Mouse (Mus musculus) left cerebral cortex, postnatal 14 days (tissue): ENCODE data around the gene Lce1j. TPM values are rescaled to one million over a fixed set of nuclear protein-coding genes. Genes with fewer than 3 reads are reported as not detected.
"Not testable (repeated sequence)": the region's sequence is repeated elsewhere in the genome, so short reads cannot be mapped to it uniquely, and the experiment has no call there.

Experiments used
- DNase-seq, 2 experiments: peaks; one replicate each; pipeline ENCODE4 v3.0.0; 2021 to 2022; ENCODE audit warnings: low spot score in 2 of 2, mixed read lengths in 1 of 2
- intact Hi-C: fragments of 180-260 bp; cut with DNase I; formaldehyde crosslinking; loops from one replicate; pipeline ENCODE4 v1.15.1; 2025
- long read RNA-seq, 2 experiments: library from polyadenylated mRNA; stranded (forward); transcript quantifications; one replicate each; pipeline ENCODE4 v2.0.0; 2021
- total RNA-seq, 2 experiments: library from RNA; stranded (reverse); gene quantifications; 2 replicates each; pipeline ENCODE4 v1.2.3; 2021

Gene Lce1j
- not detected for total RNA-seq
- long read RNA-seq, experiment 1: 0 reads
- long read RNA-seq, experiment 2: 0 reads

DNA sequence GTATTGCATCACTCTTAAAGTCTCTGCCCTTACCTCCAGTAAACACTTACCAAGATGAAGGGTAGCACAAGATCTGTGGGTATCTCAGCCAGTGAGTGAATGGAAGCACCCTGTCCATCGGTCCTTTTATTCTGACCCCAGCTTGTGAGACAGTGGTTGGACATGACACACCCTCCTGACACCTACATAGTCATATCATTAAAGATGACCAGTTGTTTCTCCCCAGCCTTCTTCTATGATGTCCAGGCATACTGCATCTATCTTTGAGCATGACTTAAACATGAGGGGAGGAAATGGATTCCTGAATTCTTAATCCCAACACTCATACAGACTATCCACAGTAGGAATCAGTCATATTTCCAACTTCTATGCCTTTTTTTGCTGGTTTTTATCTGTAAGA is at the start of gene Lce1j:
Gene Lce1j, minus strand, starts transcription at position 101 of the 400 bp plus-strand sequence.
- DNase-seq: no peak
- intact Hi-C loops: no loop called here

DNA sequence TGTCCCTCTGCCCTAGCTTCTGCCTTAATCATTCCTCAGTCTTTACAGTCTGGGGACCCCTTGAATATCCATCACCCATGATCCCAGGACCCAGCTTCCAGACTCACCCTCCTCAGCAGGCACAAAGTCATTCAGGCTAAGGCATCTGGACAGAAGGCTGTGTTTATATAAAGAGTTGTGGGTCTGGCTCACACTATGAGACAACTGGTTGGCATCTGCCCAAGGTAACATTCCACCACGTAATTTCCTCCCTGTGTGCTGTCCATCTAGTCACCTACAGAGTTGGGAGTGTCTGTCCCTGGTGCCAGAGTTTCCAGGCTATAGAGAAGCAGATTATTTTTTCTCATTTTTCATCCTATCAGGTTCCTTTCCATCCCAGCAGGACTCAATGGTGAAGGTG is 36.8 kb upstream of the Lce1j start, which contains the start of gene Kprp:
Gene Kprp, minus strand, starts transcription at position 140 of the 400 bp plus-strand sequence.
- intact Hi-C loops: no loop called here
- no peak for DNase-seq

DNA sequence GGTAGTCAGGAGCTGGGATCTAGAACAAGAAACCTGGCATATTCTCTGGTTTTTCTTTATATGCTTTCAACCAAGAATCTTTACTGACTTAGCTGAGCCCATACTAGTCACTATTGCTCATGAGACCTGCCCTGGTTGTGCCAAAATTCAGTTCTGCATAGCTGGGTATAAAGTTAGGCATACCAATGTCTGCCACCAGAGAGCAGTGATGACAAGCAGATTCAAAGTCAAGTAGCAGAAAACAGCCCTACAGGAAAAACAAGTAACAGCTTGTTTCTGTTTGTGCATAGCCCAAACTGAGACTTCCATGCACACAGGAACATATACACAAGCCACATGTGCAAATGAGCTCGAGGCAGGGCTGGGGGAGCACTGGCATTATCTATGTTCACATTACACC is 35.5 kb upstream of the Lce1j start:
- intact Hi-C loops: no loop called here
- peak; percentile 2 to 25 for DNase-seq

DNA sequence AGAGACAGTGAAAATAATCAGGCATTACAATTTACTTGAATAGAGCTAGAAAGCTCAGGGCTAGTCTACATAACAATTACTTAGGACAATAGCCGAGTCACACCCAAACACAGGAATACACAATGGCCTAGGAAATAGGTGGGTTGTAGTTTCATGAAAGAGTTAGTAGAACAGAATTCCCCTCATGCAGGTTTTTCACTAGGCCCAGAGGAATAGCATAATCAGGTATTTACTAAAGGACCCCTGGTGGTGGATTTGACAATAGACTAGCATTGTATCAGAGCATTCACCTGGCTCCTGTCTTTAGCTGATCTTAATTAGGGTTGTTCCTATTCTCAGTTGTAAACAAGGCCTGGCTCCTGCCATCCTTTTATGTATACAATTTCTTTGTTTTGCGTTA is 25.7 kb upstream of the Lce1j start:
- intact Hi-C loops, DNase-seq: not testable (repeated sequence)

DNA sequence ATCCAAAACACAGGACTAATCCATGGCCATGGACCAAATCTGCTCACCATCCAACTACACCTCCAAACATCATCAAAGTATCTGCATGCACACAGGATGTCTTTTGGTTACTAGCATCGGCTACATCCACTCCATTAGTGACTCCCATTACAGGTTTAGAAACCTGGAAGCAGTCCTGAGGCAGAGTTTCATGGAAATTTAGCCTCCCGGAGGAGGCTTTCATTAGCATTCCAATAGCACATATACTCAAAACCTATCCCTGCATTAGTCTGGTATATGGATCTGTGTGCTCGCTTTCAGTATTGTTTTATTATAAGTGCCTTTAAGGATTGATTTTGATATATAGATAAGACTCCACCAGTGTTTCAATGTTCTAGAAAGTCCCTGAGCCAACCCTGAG is 25.3 kb upstream of the Lce1j start:
- no peak for DNase-seq
- intact Hi-C loops: no loop called here

DNA sequence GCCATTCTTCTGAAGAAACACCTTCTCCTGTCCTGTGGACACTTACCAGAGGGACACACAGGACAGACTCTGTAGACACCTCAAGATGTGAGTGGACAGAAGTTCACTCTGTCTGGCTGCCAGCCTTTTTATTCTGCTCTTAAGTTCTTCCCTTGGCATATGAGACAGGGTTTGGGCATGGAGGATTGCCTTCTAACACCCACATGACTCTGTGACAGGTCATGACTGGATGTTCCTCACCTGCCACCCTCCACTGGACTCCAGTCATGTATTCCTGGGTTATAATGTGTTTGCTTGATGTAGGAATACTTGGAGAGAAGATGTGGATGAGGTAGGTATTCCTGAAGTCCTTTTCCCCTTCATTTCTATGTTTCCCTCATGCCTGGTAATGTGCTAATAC is 17.5 kb upstream of the Lce1j start, which contains the start of gene Lce1k:
Gene Lce1k, minus strand, starts transcription at position 101 of the 400 bp plus-strand sequence.
- no peak for DNase-seq
- intact Hi-C loops: no loop called here

DNA sequence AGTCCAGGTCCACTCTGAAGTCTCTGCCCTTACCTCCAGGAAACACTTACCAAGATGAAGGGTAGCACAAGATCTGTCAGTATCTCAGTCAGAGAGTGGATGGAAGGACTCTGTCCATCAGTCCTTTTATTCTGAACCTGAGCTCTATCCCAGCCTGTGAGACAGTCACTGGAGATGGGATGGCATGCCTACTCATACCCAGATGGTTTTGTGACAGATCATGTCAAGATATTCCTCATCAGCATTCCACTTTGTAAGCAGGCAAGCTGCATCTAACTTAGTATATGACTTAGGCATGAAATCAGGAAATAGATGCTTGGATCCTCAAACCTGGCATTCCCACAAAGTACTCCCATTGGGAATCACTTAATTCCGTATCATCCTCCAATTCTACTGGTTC is 11.5 kb downstream of the Lce1j start, which contains the start of gene Lce1i:
Gene Lce1i, minus strand, starts transcription at position 101 of the 400 bp plus-strand sequence.
- no peak for DNase-seq

DNA sequence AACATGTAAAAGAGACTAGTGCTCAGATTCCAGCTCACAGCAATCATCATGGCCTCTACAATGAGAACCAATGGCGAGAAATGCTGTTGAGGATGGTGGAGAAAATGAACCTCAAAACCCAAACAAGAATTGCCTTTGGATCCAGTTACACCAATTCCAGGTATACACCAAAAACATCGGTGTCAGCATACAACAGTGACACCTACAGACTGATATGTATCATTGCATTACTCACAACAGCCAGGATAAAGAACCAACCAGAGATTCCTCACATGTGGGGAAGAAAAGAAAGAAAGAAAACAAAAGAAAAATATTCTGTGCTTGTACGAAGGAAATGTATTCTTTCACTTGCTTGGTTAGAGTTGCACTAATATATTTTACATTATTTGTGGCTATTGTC is 18.7 kb downstream of the Lce1j start:
- DNase-seq: no peak
- intact Hi-C loops: no loop called here

More for the DNA sequence above, 11.5 kb downstream of the Lce1j start, which contains the start of gene Lce1i:
- intact Hi-C loops: no loop called here

DNA sequence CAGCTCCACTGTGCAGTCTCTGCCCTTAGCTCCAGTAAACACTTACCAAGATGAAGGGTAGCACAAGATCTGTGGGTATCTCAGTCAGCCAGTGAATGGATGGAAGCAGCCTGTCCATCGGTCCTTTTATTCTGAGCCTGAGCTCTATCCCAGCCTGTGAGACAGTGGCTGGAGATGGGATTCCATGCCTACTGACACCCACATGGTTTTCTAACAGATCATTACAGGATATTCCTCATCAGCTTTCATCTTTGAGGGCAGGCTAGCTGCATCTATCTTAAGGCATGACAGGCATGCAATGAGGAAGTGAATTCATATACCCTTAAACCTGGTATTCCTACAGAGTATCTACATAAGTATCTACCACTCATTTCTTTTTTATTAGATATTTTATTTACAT is 25.3 kb downstream of the Lce1j start, which contains the start of gene Lce1h:
Gene Lce1h, minus strand, starts transcription at position 101 of the 400 bp plus-strand sequence.
- DNase-seq: no peak
- intact Hi-C loops: no loop called here

DNA sequence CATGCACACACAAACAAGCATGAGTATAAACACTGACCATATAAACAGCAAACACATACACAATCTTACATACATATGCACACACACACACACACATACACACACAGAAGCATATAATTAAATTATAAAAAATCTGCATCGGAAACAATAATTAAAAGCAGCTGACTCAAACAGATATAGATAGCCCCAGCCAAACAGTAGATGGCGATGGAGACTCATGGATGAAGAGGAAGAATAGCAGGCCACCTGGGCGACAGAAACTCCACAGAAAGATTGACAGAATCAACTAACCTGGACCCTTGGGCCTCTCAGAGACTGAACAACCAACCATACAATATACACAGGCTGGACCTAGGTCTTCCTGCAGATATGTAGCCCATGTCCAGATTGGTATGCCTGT is 37.1 kb downstream of the Lce1j start:
- DNase-seq: no peak
- intact Hi-C loops: no loop called here

DNA sequence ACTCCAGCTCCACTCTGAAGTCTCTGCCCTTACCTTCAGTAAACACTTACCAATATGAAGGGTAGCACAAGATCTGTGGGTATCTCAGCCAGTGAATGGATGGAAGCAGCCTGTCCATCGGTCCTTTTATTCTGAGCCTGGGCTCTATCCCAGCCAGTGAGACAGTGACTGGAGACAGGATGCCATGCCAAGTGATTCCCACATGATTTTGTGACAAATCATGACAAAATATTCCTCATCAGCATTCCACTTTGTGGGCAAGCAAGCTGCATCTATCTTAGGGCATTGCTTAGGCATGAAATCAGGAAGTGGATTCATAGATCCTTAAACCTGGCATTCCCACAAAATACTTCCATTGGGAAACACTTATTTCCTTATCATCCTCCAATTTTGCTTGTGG is 38.1 kb downstream of the Lce1j start, which contains the start of gene Lce1g:
Gene Lce1g, minus strand, starts transcription at position 101 of the 400 bp plus-strand sequence.
- intact Hi-C loops: no loop called here
- DNase-seq: no peak

DNA sequence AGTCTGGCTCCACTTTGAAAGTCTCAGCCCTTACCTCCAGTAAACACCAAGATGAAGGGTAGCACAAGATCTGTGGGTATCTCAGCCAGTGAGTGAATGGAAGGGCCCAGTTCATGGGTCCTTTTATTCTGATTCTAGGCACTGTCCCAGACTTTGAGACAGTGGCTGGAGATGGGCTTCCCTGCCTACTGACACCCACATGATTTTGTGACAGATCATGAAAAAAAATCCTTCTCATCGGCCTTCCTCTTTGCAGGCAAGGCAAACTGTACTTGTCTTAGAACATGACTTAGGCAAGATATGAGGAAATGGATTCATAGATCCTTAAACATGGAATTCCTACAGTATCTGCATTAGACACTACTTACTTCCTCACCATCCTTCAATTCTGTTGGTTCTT is 51.3 kb downstream of the Lce1j start, which contains the start of gene Gm38119:
Gene Gm38119, minus strand, starts transcription at position 101 of the 400 bp plus-strand sequence.
- intact Hi-C loops: no loop called here
- DNase-seq: no peak

Other genes starting within 250 kb of the Lce1j start
- gene Ivl, start 216.8 kb downstream of the Lce1j start, total RNA-seq: not detected
- not detected for gene Smcp, start 201.5 kb downstream of the Lce1j start, total RNA-seq
- gene 2210017I01Rik, start 183.0 kb downstream of the Lce1j start, total RNA-seq: not detected
- gene Lce6a, start 168.9 kb downstream of the Lce1j start, total RNA-seq: not detected
- gene Lce1a1, start 142.2 kb downstream of the Lce1j start, total RNA-seq: not detected
- gene Lce1b, start 133.6 kb downstream of the Lce1j start, total RNA-seq: not detected
- not detected for gene Lce1a2, start 120.2 kb downstream of the Lce1j start, total RNA-seq
- not detected for gene Lce1c, start 111.3 kb downstream of the Lce1j start, total RNA-seq
- gene Lce1d, start 103.3 kb downstream of the Lce1j start, total RNA-seq: not detected
- gene Lce1e, start 81.4 kb downstream of the Lce1j start, total RNA-seq: not detected
- not detected for gene Lce1f, start 70.2 kb downstream of the Lce1j start, total RNA-seq
- not detected for gene Gm38119, start 51.4 kb downstream of the Lce1j start, total RNA-seq
- not detected for gene Lce1g, start 38.2 kb downstream of the Lce1j start, total RNA-seq
- not detected for gene Lce1h, start 25.4 kb downstream of the Lce1j start, total RNA-seq
- gene Lce1i, start 11.6 kb downstream of the Lce1j start, total RNA-seq: not detected
- gene Lce1k, start 17.4 kb upstream of the Lce1j start, total RNA-seq: not detected
- not detected for gene Kprp, start 36.7 kb upstream of the Lce1j start, total RNA-seq
- gene Lce1l, start 60.8 kb upstream of the Lce1j start, total RNA-seq: not detected
- gene 2310050C09Rik, start 79.7 kb upstream of the Lce1j start, total RNA-seq: not detected
- gene Lce3a, start 135.7 kb upstream of the Lce1j start, total RNA-seq: not detected
- not detected for gene Lce3b, start 142.5 kb upstream of the Lce1j start, total RNA-seq
- gene Lce3c, start 154.0 kb upstream of the Lce1j start, total RNA-seq: not detected
- not detected for gene Lce3d, start 166.9 kb upstream of the Lce1j start, total RNA-seq
- gene Lce3e, start 176.5 kb upstream of the Lce1j start, total RNA-seq: not detected
- not detected for gene Lce3f, start 201.7 kb upstream of the Lce1j start, total RNA-seq
- gene Crct1, start 225.2 kb upstream of the Lce1j start, total RNA-seq: not detected
- not detected for gene Lce1m, start 228.5 kb upstream of the Lce1j start, total RNA-seq